Mouse (Mus musculus): ENCODE measurements around the gene Prrt2. TPM values are rescaled to one million over a fixed set of nuclear protein-coding genes. Genes with fewer than 3 reads are reported as not detected.
A peak's percentile ranks its signal among the peaks of the same experiment; 100 is the strongest.

Gene Prrt2
- polyA plus RNA-seq, 1 experiment from 2014 or later: 62.4 TPM

DNA sequence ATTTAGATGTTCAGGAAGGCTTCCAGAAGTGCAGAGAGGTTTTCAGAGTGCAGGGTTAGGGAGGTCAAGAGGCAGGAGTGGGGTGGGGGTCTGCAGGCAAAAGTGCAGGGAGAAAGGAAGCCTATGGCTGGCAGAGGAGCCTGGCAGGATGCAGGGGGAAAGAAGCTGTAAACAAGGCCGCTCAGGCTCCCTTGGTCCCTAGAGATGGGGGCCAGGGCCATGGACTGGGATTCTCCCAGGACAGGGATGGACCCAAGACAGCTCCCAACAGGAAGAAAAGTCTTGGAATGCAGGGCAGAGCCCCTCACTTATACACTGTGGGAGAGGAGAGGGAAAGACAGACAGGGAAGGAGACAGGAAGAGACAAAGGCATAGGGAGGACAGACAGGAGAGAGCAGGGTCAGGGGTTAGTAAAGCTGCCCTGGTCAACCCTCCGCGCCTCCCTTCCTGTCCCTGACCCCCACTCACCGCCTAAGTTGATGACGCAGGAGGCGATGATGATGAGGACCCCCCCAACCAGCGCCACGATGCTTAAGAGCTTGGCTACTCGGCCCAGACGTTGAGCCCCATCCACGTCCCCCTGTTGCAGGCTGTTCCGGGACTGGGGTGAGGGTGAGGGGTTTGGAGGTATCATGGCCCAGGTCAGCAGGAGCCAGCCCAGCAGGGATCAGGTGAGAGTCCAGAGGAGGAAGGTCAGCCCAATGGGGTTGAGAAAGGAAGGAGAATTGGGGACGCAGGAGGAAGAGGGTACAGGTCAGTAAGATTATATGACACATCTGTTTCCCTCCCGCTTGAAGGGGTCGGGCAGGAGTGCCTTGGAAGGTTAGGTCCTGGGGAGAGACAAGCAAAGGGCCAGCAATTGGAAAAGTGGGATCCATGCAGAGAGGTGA lies 2.4 kb downstream of the Prrt2 start:
- Histone ChIP-seq H3K9ac (peak overlapping the region; percentile 41; the same call in 1 of the 2 replicates), H3K27me3 (no peaks in the 10 kb centered on the region), H3K9me3 (no peaks in the 10 kb centered on the region), H3K36me3 (peaks cover 31% of the 10 kb centered on the region), H3K4me2 (peak overlapping the region; percentile 84), H3K4me1 (replicated peaks) (peaks cover 85% of the 10 kb centered on the region), H3K27ac (replicated peaks) (peak overlapping the region; percentile 95; the same call in 1 of the 2 replicates), H3K4me3 (peak overlapping the region; percentile 44; the same call in 1 of the 2 replicates)
- no peak for ATAC-seq (ENCODE audit: low FRiP score, low read depth)
- 88% methylated on average over 15 of the region's 15 CpGs for WGBS

DNA sequence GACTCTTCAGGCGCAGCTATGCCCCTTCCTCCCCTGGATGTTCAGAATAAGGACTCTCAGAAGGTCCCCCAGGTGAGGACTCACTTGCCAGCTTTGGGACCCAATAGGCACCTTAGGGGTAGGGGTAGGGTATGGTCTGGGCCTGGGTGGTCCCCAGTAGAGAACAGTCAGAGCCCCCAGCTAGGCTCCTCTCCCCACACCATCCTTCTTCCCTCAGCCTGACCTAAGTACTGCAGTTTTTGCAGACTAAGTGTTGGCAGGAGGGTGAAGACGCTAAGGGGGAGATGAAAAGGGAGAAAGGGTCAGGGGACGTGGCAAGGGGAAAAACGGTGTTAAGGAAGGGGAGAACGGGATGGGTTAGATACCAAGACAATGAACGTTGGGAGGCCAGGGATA lies 3.1 kb downstream of the Prrt2 start:
- peaks cover 32% of the 10 kb centered on the region for H3K36me3 ChIP-seq
- H3K9me3 ChIP-seq: no peaks in the 10 kb centered on the region
- H3K4me1 ChIP-seq (replicated peaks): peaks cover 78% of the 10 kb centered on the region
- peak overlapping the region; percentile 84 for H3K4me2 ChIP-seq
- WGBS: 62% methylated on average over 6 of the region's 6 CpGs
- H3K9ac ChIP-seq: peak overlapping the region; percentile 41
- no peak overlapping the region for H3K4me3 ChIP-seq
- no peak for ATAC-seq (ENCODE audit: low FRiP score, low read depth)
- peak overlapping the region; percentile 95 for H3K27ac ChIP-seq (replicated peaks)
- H3K27me3 ChIP-seq: no peaks in the 10 kb centered on the region

DNA sequence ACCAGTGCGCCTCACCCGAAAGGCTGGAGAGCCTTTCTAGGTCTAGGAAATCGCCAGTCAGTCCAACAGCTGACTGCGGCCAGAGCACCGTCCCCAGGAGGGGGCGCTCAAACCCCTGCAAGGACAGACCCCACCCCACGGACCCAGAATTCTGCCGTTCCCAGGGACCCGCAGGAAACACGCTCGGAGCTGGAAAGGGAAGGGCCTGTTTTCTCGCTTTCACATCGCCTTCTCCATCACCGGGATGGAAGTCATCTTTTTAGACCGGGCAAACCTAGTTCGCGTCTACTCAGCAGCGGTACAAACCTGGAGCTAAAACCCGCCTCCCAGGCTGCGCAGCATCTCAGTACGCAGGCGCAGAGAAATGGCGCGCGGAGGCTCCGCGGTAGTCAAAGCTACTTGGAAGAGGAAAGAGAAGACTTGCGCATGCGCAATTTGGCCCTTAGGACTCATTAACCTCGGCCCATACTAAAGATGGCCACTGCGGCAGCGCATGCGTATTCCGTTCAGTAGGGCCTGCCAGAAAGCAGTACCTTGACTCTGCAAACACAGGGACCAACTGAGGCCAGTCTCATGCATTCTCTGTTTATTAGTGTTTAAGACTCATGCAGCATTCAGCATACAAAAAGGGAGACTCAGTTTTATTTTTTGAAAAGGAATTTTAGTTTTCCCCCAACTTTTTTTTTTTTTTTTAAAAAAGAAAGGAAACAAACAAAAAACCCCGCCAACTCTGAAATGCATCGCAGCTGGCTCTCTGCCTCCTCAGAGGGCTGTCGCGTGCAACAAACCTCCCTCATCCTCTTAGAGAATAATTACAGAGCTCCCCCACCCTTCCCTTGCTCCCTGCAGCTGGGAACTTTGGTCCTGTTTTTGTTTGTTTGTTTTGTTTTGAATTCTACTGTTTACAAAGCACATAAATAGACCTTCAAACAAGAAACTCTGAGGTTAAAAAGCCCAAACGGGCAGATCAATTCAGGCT lies 3.8 kb downstream of the Prrt2 start, which contains the start of gene Pagr1a:
Gene Pagr1a, minus strand, starts transcription at position 382 of the 979 bp plus-strand sequence.
- Histone ChIP-seq H3K4me1 (replicated peaks) (peaks cover 71% of the 10 kb centered on the region), H3K9me3 (no peaks in the 10 kb centered on the region), H3K36me3 (peaks cover 28% of the 10 kb centered on the region), H3K27me3 (no peaks in the 10 kb centered on the region), H3K4me2 (peak within 1 kb of the TSS; percentile 84), H3K9ac (peak within 1 kb of the TSS; percentile 85), H3K4me3 (peak within 1 kb of the TSS; percentile 66), H3K27ac (replicated peaks) (peak within 1 kb of the TSS; percentile 95)
- ATAC-seq (ENCODE audit: low FRiP score, low read depth): peak; percentile 84
- 4% methylated on average over 39 of the region's 39 CpGs for WGBS

DNA sequence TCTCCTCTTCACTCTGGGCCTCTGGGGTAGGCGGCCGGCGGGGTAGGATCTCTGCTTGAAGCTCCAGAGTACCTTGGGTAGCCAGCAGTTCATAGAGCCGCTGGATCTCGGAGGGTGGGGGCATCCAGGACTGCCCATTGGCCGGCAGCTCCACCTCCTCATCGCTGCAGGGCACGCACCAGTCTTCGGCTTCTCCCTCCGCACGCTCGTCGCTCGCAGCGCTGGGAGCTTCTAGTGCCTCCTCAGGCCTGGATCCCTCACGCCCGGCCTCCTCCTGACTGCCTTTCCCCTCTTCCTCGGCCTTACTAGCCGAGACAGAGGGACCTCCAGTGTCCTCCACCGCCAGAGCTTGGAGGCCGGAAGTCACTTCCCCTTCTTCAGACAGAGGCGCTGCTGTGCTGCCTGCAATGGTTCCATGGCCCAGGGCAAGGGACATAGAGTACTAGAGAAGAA lies 4.5 kb downstream of the Prrt2 start:
- Histone ChIP-seq H3K4me2 (peak overlapping the region; percentile 84), H3K27me3 (no peaks in the 10 kb centered on the region), H3K9me3 (no peaks in the 10 kb centered on the region), H3K27ac (replicated peaks) (peak overlapping the region; percentile 95), H3K9ac (peak overlapping the region; percentile 85), H3K4me1 (replicated peaks) (peaks cover 64% of the 10 kb centered on the region), H3K36me3 (peaks cover 27% of the 10 kb centered on the region), H3K4me3 (peak overlapping the region; percentile 66)
- ATAC-seq (ENCODE audit: low FRiP score, low read depth): peak; percentile 32; the same call in 1 of the 2 replicates
- WGBS: under 1% methylated on average over 22 of the region's 22 CpGs

DNA sequence TGATC lies 4.7 kb downstream of the Prrt2 start, which contains the start of gene Pagr1b:
Gene Pagr1b, minus strand, starts transcription at position 4 of the 5 bp plus-strand sequence.
- ATAC-seq (ENCODE audit: low FRiP score, low read depth): no peak
- H3K4me2 ChIP-seq: peak within 1 kb of the TSS; percentile 84
- H3K27ac ChIP-seq (replicated peaks): peak within 1 kb of the TSS; percentile 95
- peaks cover 27% of the 10 kb centered on the region for H3K36me3 ChIP-seq
- H3K4me3 ChIP-seq: peak within 1 kb of the TSS; percentile 66
- H3K27me3 ChIP-seq: no peaks in the 10 kb centered on the region
- peak within 1 kb of the TSS; percentile 85 for H3K9ac ChIP-seq
- peaks cover 62% of the 10 kb centered on the region for H3K4me1 ChIP-seq (replicated peaks)
- no peaks in the 10 kb centered on the region for H3K9me3 ChIP-seq

DNA sequence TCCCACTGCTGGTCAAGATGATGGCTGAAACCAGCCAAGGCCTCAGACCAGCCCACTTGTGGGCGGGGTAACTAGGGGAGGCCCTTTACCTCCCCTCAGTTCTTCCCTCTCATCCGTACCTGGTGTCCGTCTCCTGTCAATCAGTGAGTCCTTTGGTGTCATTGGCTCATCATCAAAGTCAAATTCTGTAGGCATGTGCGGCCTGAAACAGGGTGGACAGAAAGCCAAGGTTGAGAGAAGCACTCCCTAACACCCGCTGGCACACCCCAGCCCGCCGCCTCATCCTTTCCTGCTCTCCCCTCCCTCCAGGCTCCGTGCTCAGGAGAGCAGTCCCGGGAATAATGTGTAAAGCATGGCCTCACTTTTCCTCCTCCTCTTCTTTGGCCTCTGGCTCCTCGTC lies 4.9 kb downstream of the Prrt2 start:
- H3K27me3 ChIP-seq: no peaks in the 10 kb centered on the region
- no peaks in the 10 kb centered on the region for H3K9me3 ChIP-seq
- peak overlapping the region; percentile 84 for H3K4me2 ChIP-seq
- ATAC-seq (ENCODE audit: low FRiP score, low read depth): no peak
- peaks cover 60% of the 10 kb centered on the region for H3K4me1 ChIP-seq (replicated peaks)
- H3K27ac ChIP-seq (replicated peaks): peak overlapping the region; percentile 95
- peak overlapping the region; percentile 66 for H3K4me3 ChIP-seq
- WGBS: 2% methylated on average over 10 of the region's 10 CpGs
- peak overlapping the region; percentile 85 for H3K9ac ChIP-seq
- H3K36me3 ChIP-seq: peaks cover 27% of the 10 kb centered on the region

DNA sequence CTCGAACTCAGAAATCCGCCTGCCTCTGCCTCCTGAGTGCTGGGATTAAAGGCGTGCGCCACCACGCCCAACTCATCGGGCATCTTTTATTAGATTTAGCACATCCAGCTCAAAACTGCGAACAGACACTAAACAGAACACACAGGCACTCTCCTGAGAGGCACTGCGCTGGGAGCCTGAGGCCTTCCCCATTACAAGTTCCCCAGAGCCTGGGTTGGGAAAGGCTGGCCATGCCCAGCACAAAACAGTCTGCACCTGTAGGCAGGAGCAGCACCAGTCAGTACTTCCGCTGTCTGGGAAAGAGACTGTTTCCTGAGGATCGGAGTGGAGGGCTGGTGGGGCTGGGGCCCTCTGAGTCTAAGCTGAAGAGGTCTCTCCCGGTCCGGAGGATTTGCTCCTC lies 6.0 kb downstream of the Prrt2 start:
- peak overlapping the region; percentile 22 for H3K4me2 ChIP-seq
- ATAC-seq (ENCODE audit: low FRiP score, low read depth): no peak
- H3K9me3 ChIP-seq: no peaks in the 10 kb centered on the region
- peaks cover 27% of the 10 kb centered on the region for H3K36me3 ChIP-seq
- H3K9ac ChIP-seq: 0 out of 2 replicates have a peak overlapping the region, but pooled peaks have one; percentile 12
- H3K4me3 ChIP-seq: no peak overlapping the region
- H3K27ac ChIP-seq (replicated peaks): no peak overlapping the region
- no peaks in the 10 kb centered on the region for H3K27me3 ChIP-seq
- H3K4me1 ChIP-seq (replicated peaks): peaks cover 51% of the 10 kb centered on the region
- WGBS: 97% methylated on average over 12 of the region's 12 CpGs

DNA sequence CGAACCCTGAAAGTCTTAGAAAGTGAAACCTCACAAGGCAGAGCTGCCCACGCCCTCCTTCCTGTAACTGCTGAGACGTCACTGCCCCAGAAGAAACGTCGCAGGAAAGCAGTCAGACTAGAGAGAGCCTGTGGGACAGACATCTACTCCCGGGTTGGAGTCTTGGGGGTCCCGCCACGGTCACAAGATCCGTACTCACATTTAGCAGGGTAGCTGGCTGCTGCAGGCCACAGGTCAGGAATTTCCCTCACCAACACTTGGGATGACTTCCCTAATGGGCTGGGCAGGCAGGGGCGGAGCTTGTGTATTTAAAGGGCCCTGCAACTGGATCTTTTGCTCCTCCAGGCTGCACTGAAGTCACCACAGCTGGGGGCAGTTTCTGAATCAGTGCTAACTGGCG lies 6.7 kb downstream of the Prrt2 start, which contains the start of gene Mvp:
Gene Mvp, minus strand, starts transcription at position 302 of the 400 bp plus-strand sequence.
- peaks cover 44% of the 10 kb centered on the region for H3K4me1 ChIP-seq (replicated peaks)
- no peaks in the 10 kb centered on the region for H3K27me3 ChIP-seq
- H3K9ac ChIP-seq: peak within 1 kb of the TSS; percentile 18
- ATAC-seq (ENCODE audit: low FRiP score, low read depth): no peak
- H3K9me3 ChIP-seq: no peaks in the 10 kb centered on the region
- peak within 1 kb of the TSS; percentile 66 for H3K4me3 ChIP-seq
- WGBS: 70% methylated on average over 11 of the region's 11 CpGs
- H3K27ac ChIP-seq (replicated peaks): no peak within 1 kb of the TSS
- peak within 1 kb of the TSS; percentile 84 for H3K4me2 ChIP-seq
- peaks cover 27% of the 10 kb centered on the region for H3K36me3 ChIP-seq

DNA sequence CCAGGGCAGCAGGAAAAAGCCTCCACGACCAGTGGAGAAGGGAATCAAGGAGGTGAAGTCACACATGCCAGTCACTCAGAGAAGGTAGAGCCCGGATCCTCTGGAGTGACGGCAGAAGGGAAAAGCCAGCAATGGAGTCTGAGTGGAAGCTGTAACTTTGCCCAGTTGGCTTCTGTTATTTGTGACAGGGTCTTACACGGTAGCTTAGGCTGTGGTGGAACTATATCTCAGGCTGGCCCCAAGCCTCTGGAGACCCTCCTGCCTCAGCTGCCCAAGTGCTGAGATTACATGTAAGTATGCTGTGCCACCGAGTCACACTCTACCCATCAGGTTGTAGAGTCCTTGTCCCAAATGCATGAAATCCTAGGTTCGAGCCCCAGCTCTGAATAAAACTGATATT lies 7.6 kb downstream of the Prrt2 start:
- Histone ChIP-seq H3K9ac (no peak overlapping the region), H3K4me3 (no peak overlapping the region), H3K27me3 (no peaks in the 10 kb centered on the region), H3K4me2 (no peak overlapping the region), H3K27ac (replicated peaks) (no peak overlapping the region), H3K9me3 (no peaks in the 10 kb centered on the region), H3K36me3 (peaks cover 27% of the 10 kb centered on the region), H3K4me1 (replicated peaks) (peaks cover 35% of the 10 kb centered on the region)
- 95% methylated on average over 6 of the region's 6 CpGs for WGBS
- no peak for ATAC-seq (ENCODE audit: low FRiP score, low read depth)

DNA sequence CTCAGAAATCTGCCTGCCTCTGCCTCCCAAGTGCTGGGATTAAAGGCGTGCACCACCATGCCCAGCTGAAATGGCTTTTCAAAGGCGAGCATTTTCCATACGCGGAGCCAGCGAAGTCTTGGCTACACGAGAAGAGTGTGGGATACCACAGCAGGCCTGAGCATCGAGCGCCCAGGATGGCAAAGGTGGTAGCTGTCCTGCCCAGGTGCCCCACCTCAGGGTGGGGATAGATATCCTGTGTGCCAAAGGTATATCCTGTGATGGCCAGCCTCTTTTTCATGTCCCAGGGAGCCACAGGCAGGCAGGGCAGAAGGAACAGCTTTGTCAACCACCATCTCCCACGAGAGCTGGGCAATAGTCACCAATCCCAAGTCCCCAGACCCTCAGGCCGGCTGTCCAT lies 8.2 kb downstream of the Prrt2 start:
- 98% methylated on average over 10 of the region's 10 CpGs for WGBS
- peaks cover 27% of the 10 kb centered on the region for H3K36me3 ChIP-seq
- H3K4me3 ChIP-seq: no peak overlapping the region
- peaks cover 29% of the 10 kb centered on the region for H3K4me1 ChIP-seq (replicated peaks)
- H3K27me3 ChIP-seq: no peaks in the 10 kb centered on the region
- no peak for ATAC-seq (ENCODE audit: low FRiP score, low read depth)
- H3K4me2 ChIP-seq: no peak overlapping the region
- H3K9me3 ChIP-seq: no peaks in the 10 kb centered on the region
- no peak overlapping the region for H3K27ac ChIP-seq (replicated peaks)
- no peak overlapping the region for H3K9ac ChIP-seq

DNA sequence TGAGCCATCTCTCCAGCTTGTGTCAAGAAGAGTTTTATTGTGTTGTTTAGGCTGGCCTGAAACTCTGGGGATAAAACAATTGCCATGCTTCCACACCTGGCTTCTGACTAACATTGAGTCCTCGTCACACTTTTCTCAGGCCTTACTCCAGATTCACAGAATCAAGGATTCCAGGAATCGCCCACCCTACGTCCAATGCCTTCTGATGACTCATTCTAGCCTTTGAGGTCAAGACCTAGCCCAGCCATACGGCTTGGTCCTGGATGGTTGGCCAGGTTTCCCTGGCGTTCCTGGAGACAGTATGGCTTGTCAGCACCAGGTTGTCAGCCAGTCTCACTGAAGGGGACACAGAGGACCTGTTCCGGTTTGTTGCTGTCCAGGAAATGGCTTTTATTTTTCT lies 8.6 kb downstream of the Prrt2 start:
- H3K27me3 ChIP-seq: no peaks in the 10 kb centered on the region
- peaks cover 27% of the 10 kb centered on the region for H3K36me3 ChIP-seq
- WGBS: 87% methylated on average over 6 of the region's 6 CpGs
- H3K27ac ChIP-seq (replicated peaks): no peak overlapping the region
- H3K4me1 ChIP-seq (replicated peaks): peaks cover 25% of the 10 kb centered on the region
- H3K4me3 ChIP-seq: no peak overlapping the region
- no peaks in the 10 kb centered on the region for H3K9me3 ChIP-seq
- H3K4me2 ChIP-seq: no peak overlapping the region
- ATAC-seq (ENCODE audit: low FRiP score, low read depth): no peak
- no peak overlapping the region for H3K9ac ChIP-seq

DNA sequence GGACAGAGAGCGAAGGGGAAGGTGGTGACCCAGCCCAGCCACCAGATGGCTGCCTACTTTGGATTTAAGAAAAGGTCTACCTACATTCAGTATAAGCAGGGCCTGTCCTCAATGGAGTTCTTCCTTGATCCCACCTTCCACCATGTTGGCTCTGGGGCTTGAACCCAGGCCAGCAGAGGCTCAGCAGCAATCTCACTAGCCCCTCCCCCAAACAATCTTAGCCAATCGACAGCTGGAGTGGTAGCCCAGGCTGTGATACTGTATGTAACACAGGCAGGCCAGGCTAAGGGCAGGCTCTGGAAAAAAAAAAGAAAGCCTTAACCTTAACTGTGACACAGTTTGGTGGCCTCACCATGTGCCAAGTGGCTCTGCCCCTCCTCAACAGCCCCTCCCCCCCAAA lies 9.3 kb downstream of the Prrt2 start:
- no peak for ATAC-seq (ENCODE audit: low FRiP score, low read depth)
- H3K36me3 ChIP-seq: peaks cover 27% of the 10 kb centered on the region
- WGBS: 80% methylated on average over 2 of the region's 2 CpGs
- no peaks in the 10 kb centered on the region for H3K27me3 ChIP-seq
- H3K4me2 ChIP-seq: no peak overlapping the region
- H3K27ac ChIP-seq (replicated peaks): no peak overlapping the region
- peaks cover 25% of the 10 kb centered on the region for H3K4me1 ChIP-seq (replicated peaks)
- no peak overlapping the region for H3K9ac ChIP-seq
- no peak overlapping the region for H3K4me3 ChIP-seq
- H3K9me3 ChIP-seq: no peaks in the 10 kb centered on the region
